Mouse (Mus musculus) heart, adult 2 months (tissue): ENCODE data around the gene Thbs1. TPM values are rescaled to one million over a fixed set of nuclear protein-coding genes. Genes with fewer than 3 reads are reported as not detected.

Experiments
- DNase-seq, 2 experiments: peaks; one replicate each; pipeline ENCODE4 v3.0.0; 2021
- H3K27ac ChIP-seq: fragments of 200-600 bp; 2 replicates; pipeline ENCODE4 v1.8.1; 2022
- H3K27me3 ChIP-seq: fragments of 200-500 bp; 2 replicates; pipeline ENCODE4 v1.6.1; 2012; ENCODE audit warnings: mild to moderate bottlenecking, low read length, inconsistent platforms, mixed read lengths; ENCODE audit not compliant: control insufficient read depth, insufficient read depth
- H3K36me3 ChIP-seq: fragments of 200-500 bp; 2 replicates; pipeline ENCODE4 v1.6.1; 2012; ENCODE audit warnings: low read length, inconsistent platforms; ENCODE audit not compliant: control insufficient read depth, insufficient read depth
- H3K4me1 ChIP-seq: fragments of 200-500 bp; 2 replicates; pipeline ENCODE4 v1.6.1; 2011; ENCODE audit warnings: low read length; ENCODE audit not compliant: control insufficient read depth, insufficient read depth
- H3K4me3 ChIP-seq: fragments of 200-600 bp; 2 replicates; pipeline ENCODE4 v1.8.1; 2022
- H3K79me2 ChIP-seq: fragments of 200-500 bp; replicated peaks from 2 replicates; pipeline ENCODE4 v1.6.1; 2012; ENCODE audit warnings: mild to moderate bottlenecking, inconsistent platforms, low read length, moderate library complexity, mixed read lengths; ENCODE audit not compliant: control insufficient read depth, insufficient read depth
- H3K9ac ChIP-seq: fragments of 200-500 bp; 2 replicates; pipeline ENCODE4 v1.6.1; 2012; ENCODE audit warnings: low read depth, mild to moderate bottlenecking, control low read depth, inconsistent platforms, low read length, mixed read lengths
- CTCF ChIP-seq: fragments of 200-600 bp; IDR thresholded peaks from 2 replicates; pipeline ENCODE4 v1.8.1; 2022; ENCODE audit warnings: antibody characterized with exemption, mild to moderate bottlenecking, moderate library complexity
- EP300 ChIP-seq: fragments of 200-500 bp; IDR thresholded peaks from 2 replicates; pipeline ENCODE4 v1.6.1; 2011; ENCODE audit warnings: low read depth, low read length, control low read depth; ENCODE audit not compliant: insufficient read depth
- POLR2A ChIP-seq: fragments of 200-500 bp; IDR thresholded peaks from 2 replicates; pipeline ENCODE4 v1.6.1; 2011; ENCODE audit warnings: mild to moderate bottlenecking, low read depth, low read length, control low read depth; ENCODE audit not compliant: insufficient read depth
- WGBS: fragments of 180-500 bp; shearing (Covaris S2); methylation state at CpG from one replicate; pipeline ENCODE4 v1.1.7; 2018; 5-methylcytosine and 5-hydroxymethylcytosine counted together
- intact Hi-C: fragments of 180-260 bp; cut with DNase I; formaldehyde crosslinking; loops from one replicate; pipeline ENCODE4 v1.15.1; 2025
- polyA plus RNA-seq: library from polyadenylated mRNA; depleted of rRNA; stranded (reverse); fragments of >200 nt; gene quantifications from 2 replicates; pipeline ENCODE4 v1.2.3, GENCODE M21; 2012
- total RNA-seq, 2 experiments: library from RNA; stranded (reverse); gene quantifications; 2 replicates each; pipeline ENCODE4 v1.2.3; 2021

Gene Thbs1
- total and polyA plus RNA-seq, 3 experiments, result 6.7 to 24.4 (median 10.0) TPM

DNA sequence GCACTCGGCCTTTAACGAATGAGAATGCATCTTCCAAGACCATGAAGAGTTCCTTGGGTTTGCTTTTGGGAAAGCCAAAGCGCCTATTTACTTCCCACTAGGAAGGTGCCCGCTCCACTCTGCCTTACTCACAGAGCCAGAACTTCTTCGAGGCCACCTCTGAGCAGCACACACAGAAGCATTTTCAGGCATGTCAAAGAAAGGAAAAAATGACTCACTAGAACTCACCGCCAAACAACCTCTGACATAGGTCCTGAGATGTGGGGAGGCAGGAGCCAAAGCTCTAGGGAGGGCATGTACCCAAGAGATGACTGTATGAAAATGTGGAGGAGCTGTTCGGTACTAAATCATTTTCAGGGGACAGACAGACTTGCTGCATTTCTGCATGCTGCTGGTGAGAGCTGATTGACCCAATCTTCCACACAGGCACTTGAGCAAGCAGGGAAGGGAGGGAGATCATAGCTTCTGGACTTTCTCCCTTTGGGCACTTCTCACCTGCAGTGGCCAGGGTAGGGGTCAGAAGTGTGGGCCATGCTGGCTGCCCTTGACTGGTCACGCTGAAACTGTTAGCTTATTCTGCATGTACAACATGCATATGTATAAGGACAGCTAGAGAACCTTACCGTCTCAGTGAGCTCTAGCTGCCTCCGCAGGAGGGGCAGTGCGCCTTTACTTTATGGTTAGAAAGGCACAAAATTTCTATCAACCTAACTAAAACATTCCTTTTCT, 13.7 kb downstream of the Thbs1 start:
- Histone ChIP-seq H3K4me1 (no peaks in the 10 kb centered on the region), H3K36me3 (no peaks in the 10 kb centered on the region), H3K79me2 (no peaks in the 10 kb centered on the region), H3K4me3 (no peak overlapping the region), H3K27ac (no peak overlapping the region), H3K27me3 (no peaks in the 10 kb centered on the region; the same call in 1 of the 2 replicates), H3K9ac (no peak overlapping the region)
- WGBS, result 74% methylated on average over 11 of the region's 11 CpGs
- intact Hi-C loops, result no loop called here
- no peak for DNase-seq
- no peak for TF ChIP-seq CTCF
- TF ChIP-seq EP300, result no peak
- no peak for TF ChIP-seq POLR2A

DNA sequence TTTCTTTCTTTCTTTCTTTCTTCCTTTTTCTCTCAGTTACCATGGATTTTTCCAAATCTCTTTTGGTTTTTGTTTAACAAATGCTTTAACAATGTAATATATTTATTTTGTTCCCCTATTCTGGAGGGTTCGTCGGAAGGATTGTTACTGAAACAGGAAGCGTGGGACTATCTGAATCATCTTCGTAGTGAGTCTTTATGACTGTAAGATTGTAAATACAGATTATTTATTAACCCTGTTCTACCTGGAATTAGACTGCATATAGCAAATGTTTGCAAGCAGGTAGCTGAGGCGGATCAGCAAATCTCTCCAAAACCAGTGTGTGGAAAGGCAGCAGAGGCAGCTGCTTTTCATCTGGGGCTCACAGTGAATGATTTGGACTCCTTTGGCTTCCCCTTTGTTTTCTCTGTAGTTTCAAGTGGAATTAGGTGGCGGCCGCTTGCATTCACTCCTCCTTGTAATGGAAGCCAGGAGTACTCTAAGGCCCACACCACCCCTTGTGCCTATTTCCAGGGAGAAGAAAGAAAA, 14.3 kb downstream of the Thbs1 start:
- no peak overlapping the region for H3K4me3 ChIP-seq
- H3K9ac ChIP-seq, result no peak overlapping the region
- no peaks in the 10 kb centered on the region for H3K79me2 ChIP-seq
- H3K27ac ChIP-seq, result no peak overlapping the region
- TF ChIP-seq EP300 (no peak), POLR2A (no peak), CTCF (no peak)
- intact Hi-C loops, result no loop called here
- H3K4me1 ChIP-seq, result no peaks in the 10 kb centered on the region
- no peaks in the 10 kb centered on the region for H3K36me3 ChIP-seq
- no peak for DNase-seq
- WGBS, result 67% methylated on average over 7 of the region's 7 CpGs
- no peaks in the 10 kb centered on the region for H3K27me3 ChIP-seq

DNA sequence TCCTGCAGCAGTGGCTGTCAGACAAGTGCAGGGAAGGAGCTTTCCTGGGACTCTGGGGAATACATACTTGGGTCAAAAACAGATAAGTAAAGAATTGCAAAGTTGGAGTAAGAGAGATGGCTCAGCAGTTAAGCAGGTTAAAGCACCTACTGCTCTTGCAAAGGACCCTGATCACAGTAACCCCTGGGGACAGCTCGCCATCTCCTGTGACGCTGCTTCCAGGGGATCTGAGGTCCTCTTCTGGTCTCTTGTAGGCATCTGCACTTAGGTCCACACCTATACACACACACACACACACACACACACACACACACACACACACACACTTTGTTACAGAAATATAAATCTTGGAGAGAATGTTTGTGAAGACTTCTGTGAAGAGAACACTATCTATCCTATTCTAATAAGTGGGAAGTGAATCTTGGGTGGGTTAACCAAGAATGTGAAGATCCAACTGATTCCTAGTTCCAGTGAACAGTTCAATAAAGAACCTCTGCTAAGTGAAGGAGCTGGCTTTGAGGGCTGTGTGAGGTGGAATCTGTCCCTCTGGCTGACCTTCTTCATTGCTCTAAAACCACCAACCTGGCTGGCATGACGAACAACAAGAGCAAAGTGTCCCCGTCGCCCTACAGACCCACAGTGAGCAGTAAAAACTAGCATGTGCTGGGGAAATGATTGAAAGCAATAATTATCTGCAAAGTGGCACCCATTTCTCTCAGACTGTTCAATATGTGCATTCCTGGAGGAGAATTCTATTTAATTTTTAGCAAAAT, 16.0 kb downstream of the Thbs1 start:
- no peak overlapping the region for H3K4me3 ChIP-seq
- no peak for TF ChIP-seq CTCF
- TF ChIP-seq POLR2A, result no peak
- TF ChIP-seq EP300, result no peak
- no peak for DNase-seq
- intact Hi-C loops, result no loop called here
- H3K36me3 ChIP-seq, result no peaks in the 10 kb centered on the region
- no peaks in the 10 kb centered on the region for H3K27me3 ChIP-seq
- 80% methylated on average over 5 of the region's 5 CpGs for WGBS
- H3K4me1 ChIP-seq, result no peaks in the 10 kb centered on the region
- H3K9ac ChIP-seq, result no peak overlapping the region
- H3K79me2 ChIP-seq, result no peaks in the 10 kb centered on the region
- no peak overlapping the region for H3K27ac ChIP-seq

DNA sequence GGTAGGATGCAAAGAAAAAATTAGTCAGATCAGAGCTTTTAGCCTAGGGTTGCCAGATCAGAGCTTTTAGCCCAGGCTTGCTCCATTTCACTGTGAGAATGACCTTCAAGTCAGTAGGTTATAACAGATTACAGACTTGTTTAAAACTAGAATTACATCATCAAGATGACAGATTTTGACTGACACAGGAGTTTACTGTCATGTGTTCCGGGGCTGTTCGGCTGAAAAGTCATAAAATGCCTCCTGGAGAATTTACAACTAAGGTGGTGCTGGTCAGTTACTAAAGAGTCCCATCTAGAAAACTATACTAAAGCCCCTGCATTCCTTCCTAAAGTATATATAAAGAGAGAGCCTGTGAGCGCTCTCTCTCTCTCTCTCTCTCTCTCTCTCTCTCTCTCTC, 16.6 kb downstream of the Thbs1 start:
- no peak overlapping the region for H3K9ac ChIP-seq
- no peak overlapping the region for H3K4me3 ChIP-seq
- no peaks in the 10 kb centered on the region for H3K4me1 ChIP-seq
- WGBS, result 74% methylated on average over 3 of the region's 3 CpGs
- no peak for DNase-seq
- no peak overlapping the region for H3K27ac ChIP-seq
- TF ChIP-seq EP300, result no peak
- TF ChIP-seq CTCF, result no peak
- no peak for TF ChIP-seq POLR2A
- no peaks in the 10 kb centered on the region for H3K27me3 ChIP-seq
- no peaks in the 10 kb centered on the region for H3K36me3 ChIP-seq
- H3K79me2 ChIP-seq, result no peaks in the 10 kb centered on the region
- intact Hi-C loops, result no loop called here

DNA sequence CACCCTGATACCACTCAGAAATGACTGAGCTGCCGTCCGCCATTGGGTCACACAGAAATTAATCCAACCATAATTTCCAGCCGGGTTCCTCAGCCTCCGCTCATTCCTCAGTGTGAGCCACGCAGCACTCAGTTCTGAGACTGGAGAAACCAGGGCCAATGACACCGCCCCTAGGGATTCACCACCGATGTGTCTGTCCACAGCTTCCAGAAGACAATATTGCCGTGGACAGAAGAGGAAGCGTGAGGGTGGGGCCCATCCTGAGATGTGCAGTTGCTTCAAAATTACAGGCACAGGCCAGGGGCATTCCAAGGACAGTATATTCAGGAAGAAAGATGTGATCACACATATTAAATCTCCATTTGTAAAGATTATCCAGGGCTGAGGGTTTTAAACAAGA, 25.4 kb downstream of the Thbs1 start:
- H3K9ac ChIP-seq, result no peak overlapping the region
- WGBS, result 55% methylated on average over 9 of the region's 9 CpGs
- H3K36me3 ChIP-seq, result no peaks in the 10 kb centered on the region
- H3K79me2 ChIP-seq, result no peaks in the 10 kb centered on the region
- no peak overlapping the region for H3K27ac ChIP-seq
- H3K27me3 ChIP-seq, result no peaks in the 10 kb centered on the region
- TF ChIP-seq CTCF, result no peak
- no peak for TF ChIP-seq EP300
- TF ChIP-seq POLR2A, result no peak
- intact Hi-C loops, result no loop called here
- no peaks in the 10 kb centered on the region for H3K4me1 ChIP-seq
- DNase-seq, result no peak
- no peak overlapping the region for H3K4me3 ChIP-seq

DNA sequence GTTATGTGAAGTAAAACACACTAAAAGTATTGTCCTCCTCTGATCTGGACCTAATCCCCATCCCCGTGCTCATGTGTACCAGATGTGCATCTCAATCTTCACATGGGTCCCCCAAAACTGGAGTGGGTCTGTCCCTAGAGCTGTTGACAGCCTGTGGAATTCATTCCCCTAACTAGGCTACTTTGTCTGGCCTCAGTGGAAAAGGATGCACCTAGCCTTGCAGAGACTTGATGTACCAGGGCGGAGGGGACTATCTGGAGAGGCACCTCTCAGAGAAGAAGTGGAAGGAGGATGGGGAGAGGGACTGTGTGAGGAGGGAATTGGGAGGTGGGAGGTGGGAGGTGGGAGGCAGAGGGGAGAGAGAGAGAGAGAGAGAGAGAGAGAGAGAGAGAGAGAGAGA, 26.1 kb downstream of the Thbs1 start:
- Histone ChIP-seq H3K36me3 (no peaks in the 10 kb centered on the region), H3K4me1 (no peaks in the 10 kb centered on the region), H3K9ac (no peak overlapping the region), H3K27ac (no peak overlapping the region), H3K27me3 (no peaks in the 10 kb centered on the region), H3K4me3 (no peak overlapping the region), H3K79me2 (no peaks in the 10 kb centered on the region)
- no peak for TF ChIP-seq CTCF
- no peak for TF ChIP-seq POLR2A
- no peak for TF ChIP-seq EP300
- intact Hi-C loops, result no loop called here
- 91% methylated on average over 2 of the region's 2 CpGs for WGBS
- DNase-seq, result no peak
